Mouse (Mus musculus) brain, embryonic 18.5 days (tissue): ENCODE data around the gene Klhl10.

Experiments used
- DNase-seq: peaks from one replicate; pipeline ENCODE4 v3.0.0-alpha.2; 2012; ENCODE audit warnings: low read depth, low spot score

Klhl10 gene

GRCm38 (mm10) chr11:100441797-100442196 is at the start of gene Klhl10, which contains the start of gene Nt5c3b:
Klhl10 (plus strand) TSS chr11:100441917.
Nt5c3b (minus strand) TSS chr11:100441808.
- DNase-seq, result no peak

- DNase-seq, result no peak
These were observed 48.8 kb upstream of the Klhl10 start for GRCm38 (mm10) chr11:100392958-100393357.

GRCm38 (mm10) chr11:100393733-100394132 is 48.0 kb upstream of the Klhl10 start:
- DNase-seq, result no peak

GRCm38 (mm10) chr11:100394353-100395074 is 47.2 kb upstream of the Klhl10 start:
- no peak for DNase-seq

GRCm38 (mm10) chr11:100395200-100395599 is 46.5 kb upstream of the Klhl10 start:
- no peak for DNase-seq

GRCm38 (mm10) chr11:100395861-100396631 is 45.7 kb upstream of the Klhl10 start:
- DNase-seq, result no peak

- no peak for DNase-seq
These were observed 44.7 kb upstream of the Klhl10 start for GRCm38 (mm10) chr11:100396886-100397599.

- DNase-seq, result peak; percentile 97
These were observed 43.9 kb upstream of the Klhl10 start, which contains the start of gene Jup for GRCm38 (mm10) chr11:100397600-100398389. Jup (minus strand) TSS chr11:100397763.

GRCm38 (mm10) chr11:100398517-100398916 is 43.2 kb upstream of the Klhl10 start:
- DNase-seq, result no peak

- DNase-seq, result no peak
These were observed 42.4 kb upstream of the Klhl10 start for GRCm38 (mm10) chr11:100399320-100399719.

- DNase-seq, result no peak
These were observed 41.8 kb upstream of the Klhl10 start for GRCm38 (mm10) chr11:100399727-100400538.

GRCm38 (mm10) chr11:100400842-100401241 is 40.9 kb upstream of the Klhl10 start:
- DNase-seq, result no peak

- DNase-seq, result no peak
These were observed 39.5 kb upstream of the Klhl10 start for GRCm38 (mm10) chr11:100402240-100402639.

GRCm38 (mm10) chr11:100402682-100403081 is 39.0 kb upstream of the Klhl10 start:
- no peak for DNase-seq

- no peak for DNase-seq
These were observed 38.1 kb upstream of the Klhl10 start for GRCm38 (mm10) chr11:100403445-100404134.

- DNase-seq, result no peak
These were observed 37.2 kb upstream of the Klhl10 start for GRCm38 (mm10) chr11:100404456-100405074.

- DNase-seq, result no peak
These were observed 35.4 kb upstream of the Klhl10 start for GRCm38 (mm10) chr11:100406273-100406672.

- DNase-seq, result no peak
These were observed 34.6 kb upstream of the Klhl10 start for GRCm38 (mm10) chr11:100406995-100407705.
